Mouse (Mus musculus) CH12.LX (cell line): Measurements from ENCODE around the gene Cpne5. TPM values are rescaled to one million over a fixed set of nuclear protein-coding genes. Genes with fewer than 3 reads are reported as not detected.

Experiments used
- DNase-seq: peaks from one replicate; pipeline ENCODE4 v3.0.0-alpha.2; 2013; ENCODE audit errors: extremely low read depth
- H3K27ac ChIP-seq: 2 replicates; pipeline ENCODE4 v1.5.1; 2012; ENCODE audit warnings: low read depth, mild to moderate bottlenecking, control low read depth, moderate library complexity; ENCODE audit not compliant: insufficient read depth
- H3K27me3 ChIP-seq: replicated peaks from 2 replicates; pipeline ENCODE3; 2012; ENCODE audit warnings: inconsistent platforms
- H3K36me3 ChIP-seq, 2 experiments: replicated peaks in 1 of 2; 2 replicates each; pipeline versions ENCODE3 to v1.6.1; 2012; ENCODE audit warnings: inconsistent platforms in 1 of 2, low read length in 1 of 2, mild to moderate bottlenecking in 1 of 2, mixed read lengths in 1 of 2, moderate library complexity in 1 of 2; ENCODE audit not compliant: control insufficient read depth in 1 of 2, insufficient read depth in 1 of 2
- H3K4me1 ChIP-seq, 2 experiments: 2 replicates each; pipeline ENCODE4 v1.6.1; 2012; ENCODE audit warnings: inconsistent platforms in 1 of 2, moderate library complexity in 1 of 2; ENCODE audit not compliant: insufficient read depth in 2 of 2, control insufficient read depth in 1 of 2
- H3K4me2 ChIP-seq: 2 replicates; pipeline ENCODE4 v1.6.1; 2012; ENCODE audit warnings: low read depth, mild to moderate bottlenecking, control low read depth; ENCODE audit not compliant: poor library complexity, insufficient read depth, severe bottlenecking
- H3K4me3 ChIP-seq, 3 experiments: fragments of 150-350 bp in 1 of 3; sonication (generic) in 1 of 3; replicated peaks in 1 of 3; 2 replicates each; pipeline versions ENCODE3 to v1.5.1; 2011 to 2012; ENCODE audit warnings: low read depth in 2 of 3, low read length in 2 of 3, mild to moderate bottlenecking in 2 of 3, moderate library complexity in 2 of 3, control low read depth in 1 of 3, improper control_type of control experiment in 1 of 3, inconsistent platforms in 1 of 3, mixed read lengths in 1 of 3; ENCODE audit not compliant: poor library complexity in 1 of 3
- H3K79me2 ChIP-seq: replicated peaks from 2 replicates; pipeline ENCODE4 v1.6.1; 2012; ENCODE audit warnings: mild to moderate bottlenecking, moderate library complexity; ENCODE audit not compliant: control insufficient read depth, poor library complexity, insufficient read depth, severe bottlenecking; ENCODE audit errors: extremely low read depth
- H3K9ac ChIP-seq: 2 replicates; pipeline ENCODE4 v1.6.1; 2012; ENCODE audit warnings: low read depth, mild to moderate bottlenecking, control low read depth, moderate library complexity; ENCODE audit not compliant: insufficient read depth
- H3K9me3 ChIP-seq: replicated peaks from 2 replicates; pipeline ENCODE3; 2012; ENCODE audit warnings: low read length, inconsistent platforms, mixed read lengths
- CHD1 ChIP-seq: IDR thresholded peaks from 2 replicates; pipeline ENCODE4 v1.6.1; 2012; ENCODE audit warnings: low read depth, low read length, improper control_type of control experiment, inconsistent platforms
- CTCF ChIP-seq, 2 experiments: IDR thresholded peaks in 1 of 2; conservative IDR thresholded peaks in 1 of 2; 2 replicates each; pipeline ENCODE4 v1.5.1; 2011 to 2012; ENCODE audit warnings: low read depth in 2 of 2, low read length in 2 of 2, improper control_type of control experiment in 1 of 2, inconsistent platforms in 1 of 2, mild to moderate bottlenecking in 1 of 2, moderate library complexity in 1 of 2
- EP300 ChIP-seq: IDR thresholded peaks from 2 replicates; pipeline ENCODE4 v1.6.1; 2011; ENCODE audit warnings: low read length, improper control_type of control experiment
- GABPA ChIP-seq: IDR thresholded peaks from 2 replicates; pipeline ENCODE4 v1.6.1; 2012; ENCODE audit warnings: low read depth, low read length, improper control_type of control experiment, inconsistent platforms; ENCODE audit not compliant: insufficient replicate concordance
- HCFC1 ChIP-seq: IDR thresholded peaks from 2 replicates; pipeline ENCODE4 v1.6.1; 2012; ENCODE audit warnings: low read depth, mild to moderate bottlenecking, inconsistent platforms, low read length, improper control_type of control experiment
- MAX ChIP-seq: IDR thresholded peaks from 2 replicates; pipeline ENCODE4 v1.6.1; 2011; ENCODE audit warnings: low read length, improper control_type of control experiment
- MAZ ChIP-seq: IDR thresholded peaks from 2 replicates; pipeline ENCODE4 v1.6.1; 2012; ENCODE audit warnings: low read depth, mild to moderate bottlenecking, inconsistent platforms, low read length, improper control_type of control experiment, moderate library complexity
- MEF2A ChIP-seq: IDR thresholded peaks from 2 replicates; pipeline ENCODE4 v1.6.1; 2014; ENCODE audit warnings: low read depth, mild to moderate bottlenecking, inconsistent platforms, low read length, improper control_type of control experiment, borderline replicate concordance
- MXI1 ChIP-seq: IDR thresholded peaks from 2 replicates; pipeline ENCODE4 v1.6.1; 2011; ENCODE audit warnings: mild to moderate bottlenecking, low read depth, low read length, improper control_type of control experiment
- MYC ChIP-seq: IDR thresholded peaks from 2 replicates; pipeline ENCODE4 v1.6.1; 2011; ENCODE audit warnings: low read depth, mild to moderate bottlenecking, improper control_type of control experiment, low read length
- NELFE ChIP-seq: IDR thresholded peaks from 2 replicates; pipeline ENCODE4 v1.6.1; 2011; ENCODE audit warnings: low read depth, low read length, improper control_type of control experiment
- PAX5 ChIP-seq: IDR thresholded peaks from 2 replicates; pipeline ENCODE4 v1.6.1; 2012; ENCODE audit warnings: low read length, inconsistent platforms, mixed read lengths
- POLR2AphosphoS2 ChIP-seq: IDR thresholded peaks from 2 replicates; pipeline ENCODE4 v1.6.1; 2011; ENCODE audit warnings: low read depth, low read length, improper control_type of control experiment
- RAD21 ChIP-seq: IDR thresholded peaks from 2 replicates; pipeline ENCODE4 v1.6.1; 2011; ENCODE audit warnings: low read depth, mild to moderate bottlenecking, low read length, improper control_type of control experiment, moderate library complexity
- RCOR1 ChIP-seq: conservative IDR thresholded peaks from 2 replicates; pipeline ENCODE4 v1.6.1; 2012; ENCODE audit warnings: low read depth, mild to moderate bottlenecking, inconsistent platforms, low read length, improper control_type of control experiment
- SIN3A ChIP-seq: IDR thresholded peaks from 2 replicates; pipeline ENCODE4 v1.6.1; 2012; ENCODE audit warnings: low read length, improper control_type of control experiment, inconsistent platforms
- USF2 ChIP-seq: conservative IDR thresholded peaks from 2 replicates; pipeline ENCODE4 v1.6.1; 2011; ENCODE audit warnings: low read depth, low read length, improper control_type of control experiment
- ZC3H11A ChIP-seq: IDR thresholded peaks from 2 replicates; pipeline ENCODE4 v1.6.1; 2012; ENCODE audit warnings: low read depth, mild to moderate bottlenecking, inconsistent platforms, low read length, improper control_type of control experiment
- ZMIZ1 ChIP-seq: IDR thresholded peaks from 2 replicates; pipeline ENCODE4 v1.6.1; 2012; ENCODE audit warnings: low read depth, mild to moderate bottlenecking, inconsistent platforms, low read length, improper control_type of control experiment
- dilution Hi-C: fragments of 300-500 bp; cut with MboI; formaldehyde crosslinking; loops from 2 replicates; pipeline ENCODE4 v1.14.3; 2020; ENCODE audit warnings: low sequenced_read_pairs; ENCODE audit not compliant: extremely low pct_unique_long_range_greater_than_20kb, extremely low pct_ligation_motif_present
- in situ Hi-C: fragments of 300-500 bp; cut with MboI; formaldehyde crosslinking; loops from 3 replicates; pipeline ENCODE4 v1.14.3; 2019; ENCODE audit warnings: low sequenced_read_pairs, low pct_ligation_motif_present, low pct_unique_long_range_greater_than_20kb, mixed read lengths
- polyA plus RNA-seq: library from polyadenylated mRNA; unstranded; fragments of >175 nt; gene quantifications from 2 replicates; pipeline ENCODE4 v1.2.1, GENCODE M21; 2012; ENCODE audit warnings: low read depth; ENCODE audit not compliant: insufficient read length
- total RNA-seq, 2 experiments: library from RNA; depleted of rRNA; stranded (reverse); fragments of 300-350 nt in 1 of 2; fragments of >200 nt in 1 of 2; gene quantifications; 2 replicates each; pipeline ENCODE4 v1.2.3; 2012 to 2014

The Cpne5 gene
- total and polyA plus RNA-seq, 3 experiments, result 0.68 to 1.9 (median 1.3) TPM

DNA sequence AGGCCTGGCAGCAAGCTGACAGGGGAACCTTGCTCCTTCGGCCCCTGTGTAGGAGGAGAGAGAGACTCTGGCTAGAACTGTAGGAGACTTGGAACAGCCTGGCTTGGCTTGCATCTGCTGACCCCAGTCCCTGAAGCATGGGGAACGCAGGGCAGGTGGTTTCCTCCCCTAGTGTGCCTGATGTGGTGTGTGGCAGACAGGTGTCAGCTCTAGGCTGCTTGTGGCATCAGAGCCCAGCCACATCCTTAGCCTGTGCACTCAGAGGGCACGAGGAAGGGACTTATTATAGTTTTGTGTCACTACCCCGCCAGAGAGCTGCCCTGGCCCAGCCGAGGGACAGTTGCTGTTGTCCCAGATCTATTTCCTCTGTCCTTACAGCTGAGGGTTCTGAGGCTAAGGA, 85.4 kb downstream of the Cpne5 start:
- peaks cover 2% of the 10 kb centered on the region for H3K27me3 ChIP-seq
- dilution Hi-C loops, result no loop called here
- no peak overlapping the region for H3K27ac ChIP-seq

GRCm38 (mm10) chr17:29149766-29150165, 88.2 kb downstream of the Cpne5 start:
- TF ChIP-seq MYC, result no peak
- no peak for TF ChIP-seq MAX
- no peak for TF ChIP-seq MEF2A
- TF ChIP-seq POLR2AphosphoS2, result no peak
- no peak for TF ChIP-seq MAZ
- TF ChIP-seq RAD21, result no peak
- TF ChIP-seq HCFC1, result no peak
- TF ChIP-seq SIN3A, result no peak
- no peak for TF ChIP-seq CTCF (conservative IDR thresholded peaks at IDR 0.05 in 1 of 2, IDR thresholded peaks at IDR 0.05 in 1 of 2; ENCODE audit: low read depth in 2 of 2, low read length in 2 of 2)
- TF ChIP-seq PAX5, result no peak
- no peak for TF ChIP-seq GABPA
- no peak overlapping the region for H3K4me3 ChIP-seq
- dilution Hi-C loops, result no loop called here
- H3K4me2 ChIP-seq, result no peak overlapping the region
- in situ Hi-C loops, result no loop called here
- H3K9ac ChIP-seq, result no peak overlapping the region
- peaks cover 11 to 25% of the 10 kb centered on the region in 2 experiments for H3K4me1 ChIP-seq
- no peak overlapping the region for H3K27ac ChIP-seq
- H3K36me3 ChIP-seq, result no peaks in the 10 kb centered on the region
- no peaks in the 10 kb centered on the region for H3K9me3 ChIP-seq
- no peaks in the 10 kb centered on the region for H3K79me2 ChIP-seq
- peaks cover 4% of the 10 kb centered on the region for H3K27me3 ChIP-seq
- no peak for DNase-seq

More for the DNA sequence above, 85.4 kb downstream of the Cpne5 start:
- TF ChIP-seq MAX (no peak), ZC3H11A (no peak), MAZ (no peak), CHD1 (no peak), EP300 (no peak), NELFE (no peak), CTCF (conservative IDR thresholded peaks at IDR 0.05 in 1 of 2, IDR thresholded peaks at IDR 0.05 in 1 of 2; ENCODE audit: low read depth in 2 of 2, low read length in 2 of 2) (no peak), GABPA (no peak), ZMIZ1 (no peak), RCOR1 (no peak), SIN3A (no peak), USF2 (no peak), MXI1 (no peak)
- H3K4me1 ChIP-seq, result peaks cover 2 to 18% of the 10 kb centered on the region in 2 experiments; a peak in 3 of 4 replicates
- H3K4me3 ChIP-seq, result no peak overlapping the region
- no peaks in the 10 kb centered on the region for H3K79me2 ChIP-seq
- no peaks in the 10 kb centered on the region for H3K9me3 ChIP-seq
- DNase-seq, result no peak
- H3K4me2 ChIP-seq, result no peak overlapping the region
- no peaks in the 10 kb centered on the region for H3K36me3 ChIP-seq
- H3K9ac ChIP-seq, result no peak overlapping the region
- in situ Hi-C loops, result no loop called here
